ENCODE assay signal across 8 mouse cellular contexts in the genomic region with DNA sequence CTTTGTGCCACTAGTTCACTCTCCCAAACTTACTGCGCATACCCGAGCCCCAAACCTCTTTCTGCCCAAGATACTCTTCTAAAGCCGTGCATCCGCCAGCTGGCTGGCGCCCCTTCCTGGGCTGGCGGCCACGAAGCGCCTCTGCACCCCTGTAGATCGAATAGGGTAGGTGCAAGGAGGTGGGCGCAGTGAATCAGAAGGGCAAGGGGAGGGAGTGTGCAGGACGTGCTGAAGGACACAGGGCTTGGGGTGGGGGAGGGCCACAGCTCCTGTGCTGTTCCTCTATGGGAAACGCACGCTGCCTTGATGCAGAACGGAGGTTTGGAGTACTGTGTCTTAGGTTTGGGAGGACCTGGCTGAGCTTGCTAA. TPM values are rescaled to one million over a fixed set of nuclear protein-coding genes. Genes with fewer than 3 reads are reported as not detected.
DNase-seq lines count a peak whose midpoint lies in the region; ATAC-seq and TF ChIP-seq lines count a peak whose summit lies in the region.

A gene (minus strand): TSS at position 164 of the 369 bp plus-strand sequence.

- H3K27me3 ChIP-seq in kidney, embryonic 15.5 days: no peaks in the 10 kb centered on the region; the same call in 1 of the 2 replicates
- H3K27me3 ChIP-seq in embryonic facial prominence, embryonic 14.5 days (replicated peaks; ENCODE audit: control insufficient read depth, insufficient read depth, low read length): no peaks in the 10 kb centered on the region; the same call in 1 of the 2 replicates
- 0 out of 2 replicates have a peak, but pooled peaks cover 3% of the 10 kb centered on the region for H3K27me3 ChIP-seq in intestine, postnatal 0 days (replicated peaks; ENCODE audit: control insufficient read depth, insufficient read depth, low read length)
- peaks cover 24% of the 10 kb centered on the region for H3K27me3 ChIP-seq in liver, embryonic 15.5 days
- H3K27me3 ChIP-seq in stomach, embryonic 14.5 days (ENCODE audit: control insufficient read depth, insufficient read depth, low read length): no peaks in the 10 kb centered on the region

- peak within 1 kb of the TSS; percentile 86 for H3K4me2 ChIP-seq in kidney, embryonic 15.5 days
- H3K4me2 ChIP-seq in embryonic facial prominence, embryonic 14.5 days (ENCODE audit: low read depth, low read length): peak within 1 kb of the TSS; percentile 90
- peak within 1 kb of the TSS; percentile 95 for H3K4me2 ChIP-seq in intestine, postnatal 0 days (replicated peaks; ENCODE audit: low read depth)
- peak within 1 kb of the TSS; percentile 97 for H3K4me2 ChIP-seq in liver, embryonic 15.5 days
- peak within 1 kb of the TSS; percentile 92 for H3K4me2 ChIP-seq in stomach, embryonic 14.5 days (replicated peaks; ENCODE audit: low read depth, low read length)

- peaks cover 31% of the 10 kb centered on the region for H3K4me1 ChIP-seq in kidney, embryonic 15.5 days
- H3K4me1 ChIP-seq in embryonic facial prominence, embryonic 14.5 days (ENCODE audit: control insufficient read depth, insufficient read depth, low read length): peaks cover 23% of the 10 kb centered on the region
- peaks cover 5% of the 10 kb centered on the region for H3K4me1 ChIP-seq in intestine, postnatal 0 days (replicated peaks; ENCODE audit: control insufficient read depth, insufficient read depth, low read length)
- peaks cover 28% of the 10 kb centered on the region for H3K4me1 ChIP-seq in liver, embryonic 15.5 days (replicated peaks)
- peaks cover 16% of the 10 kb centered on the region for H3K4me1 ChIP-seq in stomach, embryonic 14.5 days (ENCODE audit: control insufficient read depth, insufficient read depth, low read length)

- DNase-seq in kidney, postnatal 14 days: no peak
- DNase-seq in WW6 (ENCODE audit: low read depth, low spot score): peak; percentile 63
- peak; percentile 75 for DNase-seq in embryonic facial prominence, embryonic 14.5 days (ENCODE audit: low spot score)
- DNase-seq in ovary, postnatal 10 days (ENCODE audit: low spot score): no peak

- peaks cover 25% of the 10 kb centered on the region for H3K36me3 ChIP-seq in kidney, embryonic 15.5 days
- H3K36me3 ChIP-seq in embryonic facial prominence, embryonic 14.5 days (ENCODE audit: control insufficient read depth, insufficient read depth, low read length): peaks cover 17% of the 10 kb centered on the region
- peaks cover 15% of the 10 kb centered on the region for H3K36me3 ChIP-seq in intestine, postnatal 0 days (ENCODE audit: control insufficient read depth, insufficient read depth)
- peaks cover 8% of the 10 kb centered on the region; the same call in 1 of the 2 replicates for H3K36me3 ChIP-seq in liver, embryonic 15.5 days (replicated peaks)
- H3K36me3 ChIP-seq in stomach, embryonic 14.5 days (ENCODE audit: control insufficient read depth, insufficient read depth, low read length): peaks cover under 1% of the 10 kb centered on the region; the same call in 1 of the 2 replicates

- 0% methylated on average over 14 of the region's 14 CpGs for WGBS in kidney, embryonic 15.5 days
- WGBS in embryonic facial prominence, embryonic 14.5 days: 0% methylated on average over 13 of the region's 14 CpGs
- 0% methylated on average over 14 of the region's 14 CpGs for WGBS in intestine, postnatal 0 days
- WGBS in liver, embryonic 15.5 days (ENCODE audit: insufficient replicate concordance): 0% methylated on average over 14 of the region's 14 CpGs
- WGBS in stomach, embryonic 14.5 days: 0% methylated on average over 14 of the region's 14 CpGs

- H3K4me3 ChIP-seq in kidney, embryonic 15.5 days (replicated peaks): peak within 1 kb of the TSS; percentile 63
- H3K4me3 ChIP-seq in embryonic facial prominence, embryonic 14.5 days (ENCODE audit: low read depth, low read length): peak within 1 kb of the TSS; percentile 55
- peak within 1 kb of the TSS; percentile 73 for H3K4me3 ChIP-seq in intestine, postnatal 0 days (ENCODE audit: low read depth, low read length)
- H3K4me3 ChIP-seq in liver, embryonic 15.5 days (replicated peaks): peak within 1 kb of the TSS; percentile 78
- H3K4me3 ChIP-seq in stomach, embryonic 14.5 days (ENCODE audit: low read depth, low read length): peak within 1 kb of the TSS; percentile 59

- H3K27ac ChIP-seq in kidney, embryonic 15.5 days: peak within 1 kb of the TSS; percentile 91
- peak within 1 kb of the TSS; percentile 93 for H3K27ac ChIP-seq in embryonic facial prominence, embryonic 14.5 days (replicated peaks; ENCODE audit: low read depth, low read length)
- peak within 1 kb of the TSS; percentile 80 for H3K27ac ChIP-seq in intestine, postnatal 0 days (ENCODE audit: low read depth, low read length)
- peak within 1 kb of the TSS; percentile 69 for H3K27ac ChIP-seq in liver, embryonic 15.5 days (replicated peaks)
- H3K27ac ChIP-seq in stomach, embryonic 14.5 days (ENCODE audit: low read length): peak within 1 kb of the TSS; percentile 88

- peak within 1 kb of the TSS; percentile 71 for H3K9ac ChIP-seq in kidney, embryonic 15.5 days
- H3K9ac ChIP-seq in embryonic facial prominence, embryonic 14.5 days (ENCODE audit: low read depth, low read length): peak within 1 kb of the TSS; percentile 83
- H3K9ac ChIP-seq in intestine, postnatal 0 days (ENCODE audit: low read depth, low read length): peak within 1 kb of the TSS; percentile 75
- H3K9ac ChIP-seq in liver, embryonic 15.5 days: peak within 1 kb of the TSS; percentile 78
- peak within 1 kb of the TSS; percentile 79 for H3K9ac ChIP-seq in stomach, embryonic 14.5 days (replicated peaks; ENCODE audit: low read depth, low read length)

- no peaks in the 10 kb centered on the region for H3K9me3 ChIP-seq in kidney, embryonic 15.5 days (replicated peaks)
- no peaks in the 10 kb centered on the region for H3K9me3 ChIP-seq in embryonic facial prominence, embryonic 14.5 days (ENCODE audit: control insufficient read depth, low read length)
- no peaks in the 10 kb centered on the region for H3K9me3 ChIP-seq in intestine, postnatal 0 days (ENCODE audit: control insufficient read depth)
- H3K9me3 ChIP-seq in liver, embryonic 15.5 days (replicated peaks): no peaks in the 10 kb centered on the region
- H3K9me3 ChIP-seq in stomach, embryonic 14.5 days (ENCODE audit: control insufficient read depth, low read depth, low read length): no peaks in the 10 kb centered on the region

- ATAC-seq in kidney, embryonic 15.5 days (replicated peaks; ENCODE audit: low FRiP score): peak; percentile 81
- ATAC-seq in embryonic facial prominence, embryonic 14.5 days (ENCODE audit: low read depth): peak; percentile 83
- peak; percentile 40 for ATAC-seq in intestine, postnatal 0 days
- ATAC-seq in liver, embryonic 15.5 days (ENCODE audit: insufficient read depth): peak; percentile 61
- ATAC-seq in stomach, embryonic 14.5 days (ENCODE audit: insufficient number of reproducible peaks, insufficient read depth, low FRiP score, low read depth): peak; percentile 80

- peak; percentile 62 for TF ChIP-seq CTCF in intestine, postnatal 0 days (IDR thresholded peaks at IDR 0.05; ENCODE audit: low read depth)

RNA-seq across cellular contexts. Expression of the gene that starts here (rescaled TPM):
- 18.1 and 20.3 TPM in 2 replicates for polyA plus RNA-seq in kidney, embryonic 15.5 days (2015; fragmentation: Nextera tagmentation; extraction: Ambion mirVana)
- polyA plus RNA-seq in embryonic facial prominence, embryonic 14.5 days (2014; fragmentation: Nextera tagmentation; extraction: Ambion mirVana): 15.6 and 20.2 TPM in 2 replicates
- polyA plus RNA-seq in intestine, postnatal 0 days (2015; fragmentation: Nextera tagmentation; extraction: Ambion mirVana): 3.4 and 4.0 TPM in 2 replicates
- polyA plus RNA-seq in liver, embryonic 15.5 days (2015; fragmentation: Nextera tagmentation; extraction: Ambion mirVana): 2.0 and 2.6 TPM in 2 replicates
- 16.8 and 19.9 TPM in 2 replicates for polyA plus RNA-seq in stomach, embryonic 14.5 days (2014; fragmentation: Nextera tagmentation; extraction: Ambion mirVana)

Comparison
In these comparisons a context has a peak if more than half of its experiments do, and no peak if none do; other contexts are left out.
1. DNase-seq: peak in WW6 (single experiment) and embryonic facial prominence, embryonic 14.5 days (single experiment); none in kidney, postnatal 14 days (single experiment) and ovary, postnatal 10 days (single experiment).
2. Peak in every context shown above with its lines, with median percentiles within 50 percentile points of each other: ATAC-seq, H3K27ac ChIP-seq, H3K4me2 ChIP-seq, H3K4me3 ChIP-seq and H3K9ac ChIP-seq.